Mouse (Mus musculus) macrophage (primary cell): ENCODE measurements around the gene Ier5. TPM values are rescaled to one million over a fixed set of nuclear protein-coding genes. Genes with fewer than 3 reads are reported as not detected.

ENCODE experiments used
- H3K27ac ChIP-seq: fragments of 350-480 bp; formaldehyde crosslinking; 2 replicates; pipeline ENCODE4 v1.9.0; 2021
- H3K36me3 ChIP-seq: fragments of 350-480 bp; formaldehyde crosslinking; 2 replicates; pipeline ENCODE4 v1.9.0; 2021; ENCODE audit errors: inconsistent target
- H3K4me3 ChIP-seq: fragments of 350-480 bp; formaldehyde crosslinking; 2 replicates; pipeline ENCODE4 v1.9.0; 2021; ENCODE audit errors: inconsistent target
- H3K79me2 ChIP-seq: fragments of 350-480 bp; formaldehyde crosslinking; 2 replicates; pipeline ENCODE4 v1.9.0; 2021; ENCODE audit errors: inconsistent target
- WGBS: methylation state at CpG from one replicate; pipeline ENCODE4 v1.1.7; 2026; ENCODE audit warnings: inconsistent platforms; ENCODE audit not compliant: missing documents; 5-methylcytosine and 5-hydroxymethylcytosine counted together
- polyA plus RNA-seq: library from polyadenylated mRNA; stranded (reverse); fragments of 250-400 nt; gene quantifications from 3 replicates; pipeline ENCODE4 v1.2.4, GENCODE M21; 2018; ENCODE audit warnings: inconsistent platforms

Ier5 gene
- polyA plus RNA-seq, 1 experiment from 2014 or later, result 24.7 TPM

- no peaks in the 10 kb centered on the region for H3K79me2 ChIP-seq
- H3K4me3 ChIP-seq, result no peak overlapping the region
- 93% methylated on average over 3 of the region's 3 CpGs for WGBS
- H3K27ac ChIP-seq, result no peak overlapping the region
- H3K36me3 ChIP-seq, result no peaks in the 10 kb centered on the region
These were observed 21.8 kb downstream of the Ier5 start for GRCm38 (mm10) chr1:155077675-155078074.

- Histone ChIP-seq H3K4me3 (no peak overlapping the region), H3K36me3 (no peaks in the 10 kb centered on the region), H3K27ac (peak overlapping the region; percentile 13; the same call in 1 of the 2 replicates), H3K79me2 (no peaks in the 10 kb centered on the region)
- 76% methylated on average over 7 of the region's 7 CpGs for WGBS
These were observed 23.6 kb downstream of the Ier5 start for GRCm38 (mm10) chr1:155075856-155076255.

GRCm38 (mm10) chr1:155074856-155075255, 24.6 kb downstream of the Ier5 start:
- H3K27ac ChIP-seq, result peak overlapping the region; percentile 40
- H3K4me3 ChIP-seq, result no peak overlapping the region
- no peaks in the 10 kb centered on the region for H3K79me2 ChIP-seq
- no peaks in the 10 kb centered on the region for H3K36me3 ChIP-seq
- WGBS, result 32% methylated on average over 7 of the region's 7 CpGs

GRCm38 (mm10) chr1:155073905-155074304, 25.5 kb downstream of the Ier5 start:
- 72% methylated on average over 6 of the region's 6 CpGs for WGBS

GRCm38 (mm10) chr1:155073133-155073532, 26.3 kb downstream of the Ier5 start:
- H3K4me3 ChIP-seq, result no peak overlapping the region
- no peak overlapping the region for H3K27ac ChIP-seq
- WGBS, result 89% methylated on average over 5 of the region's 7 CpGs
- H3K79me2 ChIP-seq, result no peaks in the 10 kb centered on the region
- H3K36me3 ChIP-seq, result no peaks in the 10 kb centered on the region

More at GRCm38 (mm10) chr1:155073905-155074304, 25.5 kb downstream of the Ier5 start:
- Histone ChIP-seq H3K27ac (peak overlapping the region; percentile 40; the same call in 1 of the 2 replicates), H3K79me2 (no peaks in the 10 kb centered on the region), H3K4me3 (no peak overlapping the region), H3K36me3 (no peaks in the 10 kb centered on the region)

GRCm38 (mm10) chr1:155071287-155071876, 28.1 kb downstream of the Ier5 start:
- Histone ChIP-seq H3K36me3 (no peaks in the 10 kb centered on the region), H3K79me2 (no peaks in the 10 kb centered on the region), H3K4me3 (no peak overlapping the region), H3K27ac (peak overlapping the region; percentile 65)
- WGBS, result 88% methylated on average over 7 of the region's 7 CpGs

- Histone ChIP-seq H3K4me3 (no peak overlapping the region), H3K79me2 (no peaks in the 10 kb centered on the region), H3K36me3 (no peaks in the 10 kb centered on the region), H3K27ac (peak overlapping the region; percentile 65)
- 55% methylated on average over 5 of the region's 5 CpGs for WGBS
These were observed 28.7 kb downstream of the Ier5 start for GRCm38 (mm10) chr1:155070561-155071286.

GRCm38 (mm10) chr1:155069696-155070095, 29.7 kb downstream of the Ier5 start:
- 89% methylated on average over 7 of the region's 7 CpGs for WGBS
- H3K27ac ChIP-seq, result peak overlapping the region; percentile 65
- no peaks in the 10 kb centered on the region for H3K79me2 ChIP-seq

GRCm38 (mm10) chr1:155066196-155066595, 33.2 kb downstream of the Ier5 start:
- 68% methylated on average over 5 of the region's 5 CpGs for WGBS

More at GRCm38 (mm10) chr1:155069696-155070095, 29.7 kb downstream of the Ier5 start:
- Histone ChIP-seq H3K36me3 (no peaks in the 10 kb centered on the region), H3K4me3 (no peak overlapping the region)

GRCm38 (mm10) chr1:155065068-155065701, 34.3 kb downstream of the Ier5 start:
- peak overlapping the region; percentile 68 for H3K27ac ChIP-seq
- 35% methylated on average over 11 of the region's 11 CpGs for WGBS
- no peaks in the 10 kb centered on the region for H3K36me3 ChIP-seq
- H3K4me3 ChIP-seq, result no peak overlapping the region
- no peaks in the 10 kb centered on the region for H3K79me2 ChIP-seq

More at GRCm38 (mm10) chr1:155066196-155066595, 33.2 kb downstream of the Ier5 start:
- no peaks in the 10 kb centered on the region for H3K79me2 ChIP-seq
- H3K36me3 ChIP-seq, result no peaks in the 10 kb centered on the region
- H3K4me3 ChIP-seq, result no peak overlapping the region
- H3K27ac ChIP-seq, result peak overlapping the region; percentile 68

- H3K4me3 ChIP-seq, result no peak overlapping the region
- WGBS, result 94% methylated on average over 4 of the region's 4 CpGs
- peak overlapping the region; percentile 68 for H3K27ac ChIP-seq
- H3K79me2 ChIP-seq, result no peaks in the 10 kb centered on the region
- no peaks in the 10 kb centered on the region for H3K36me3 ChIP-seq
These were observed 34.8 kb downstream of the Ier5 start for GRCm38 (mm10) chr1:155064649-155065048.

GRCm38 (mm10) chr1:155064111-155064510, 35.3 kb downstream of the Ier5 start:
- 91% methylated on average over 5 of the region's 5 CpGs for WGBS
- no peak overlapping the region for H3K4me3 ChIP-seq
- H3K36me3 ChIP-seq, result no peaks in the 10 kb centered on the region
- H3K27ac ChIP-seq, result no peak overlapping the region
- H3K79me2 ChIP-seq, result no peaks in the 10 kb centered on the region

GRCm38 (mm10) chr1:155062963-155063362, 36.5 kb downstream of the Ier5 start:
- H3K79me2 ChIP-seq, result no peaks in the 10 kb centered on the region
- 95% methylated on average over 4 of the region's 4 CpGs for WGBS
- no peak overlapping the region for H3K4me3 ChIP-seq
- H3K27ac ChIP-seq, result no peak overlapping the region
- no peaks in the 10 kb centered on the region for H3K36me3 ChIP-seq

GRCm38 (mm10) chr1:155062057-155062456, 37.4 kb downstream of the Ier5 start:
- Histone ChIP-seq H3K4me3 (no peak overlapping the region), H3K79me2 (no peaks in the 10 kb centered on the region), H3K27ac (no peak overlapping the region), H3K36me3 (no peaks in the 10 kb centered on the region)
- WGBS, result 31% methylated on average over 7 of the region's 7 CpGs
